Mouse (Mus musculus) C2C12 (cell line): Measurements from ENCODE around the gene Batf3. TPM values are rescaled to one million over a fixed set of nuclear protein-coding genes. Genes with fewer than 3 reads are reported as not detected.
"Not testable (repeated sequence)": the region's sequence is repeated elsewhere in the genome, so short reads cannot be mapped to it uniquely, and the experiment has no call there.

ENCODE experiments used
- H3K27me3 ChIP-seq: one replicate; pipeline ENCODE4 v1.6.1; 2011; ENCODE audit not compliant: control insufficient read depth, insufficient read depth, insufficient read length
- H3K36me3 ChIP-seq: one replicate; pipeline ENCODE4 v1.6.1; 2011; ENCODE audit not compliant: control insufficient read depth, insufficient read depth
- H3K4me3 ChIP-seq: one replicate; pipeline ENCODE4 v1.5.1; 2011; ENCODE audit warnings: mild to moderate bottlenecking, control low read depth; ENCODE audit not compliant: poor library complexity, insufficient read depth, severe bottlenecking
- H3K79me2 ChIP-seq: one replicate; pipeline ENCODE4 v1.6.1; 2011; ENCODE audit not compliant: control insufficient read depth, insufficient read depth
- H3K79me3 ChIP-seq: one replicate; pipeline ENCODE4 v1.6.1; 2011; ENCODE audit warnings: low read depth, control low read depth
- H3ac ChIP-seq: one replicate; pipeline ENCODE3; 2011; ENCODE audit warnings: low read depth; ENCODE audit not compliant: control insufficient read depth, insufficient read length
- CEBPB ChIP-seq: IDR thresholded peaks from one replicate; pipeline ENCODE4 v1.6.1; 2011; ENCODE audit warnings: low read depth, mild to moderate bottlenecking, control low read depth, moderate library complexity
- CTCF ChIP-seq: IDR thresholded peaks from one replicate; pipeline ENCODE4 v1.5.1; 2011; ENCODE audit not compliant: control insufficient read depth, insufficient read depth, insufficient read length
- FOSL1 ChIP-seq: IDR thresholded peaks from one replicate; pipeline ENCODE4 v1.8.0; 2011; ENCODE audit warnings: mild to moderate bottlenecking, low read length; ENCODE audit not compliant: poor library complexity, insufficient read depth, severe bottlenecking
- MAX ChIP-seq: IDR thresholded peaks from one replicate; pipeline ENCODE4 v1.6.1; 2011; ENCODE audit warnings: mild to moderate bottlenecking, control low read depth
- MYOD1 ChIP-seq: IDR thresholded peaks from one replicate; pipeline ENCODE4 v1.6.1; 2011; ENCODE audit warnings: low read depth; ENCODE audit not compliant: control insufficient read depth, insufficient read length
- MYOG ChIP-seq: IDR thresholded peaks from one replicate; pipeline ENCODE4 v1.6.1; 2011; ENCODE audit not compliant: control insufficient read depth, insufficient read length; ENCODE audit errors: extremely low read depth
- USF1 ChIP-seq: IDR thresholded peaks from one replicate; pipeline ENCODE4 v1.6.1; 2011; ENCODE audit warnings: low read depth, mild to moderate bottlenecking, control low read depth, moderate library complexity
- polyA plus RNA-seq: library from polyadenylated mRNA; unstranded; fragments of >200 nt; fragmentation: generic; extraction: Trizol; gene quantifications from one replicate; pipeline ENCODE4 v1.2.1, GENCODE M21; 2012; ENCODE audit warnings: missing spikeins

The Batf3 gene
- polyA plus RNA-seq, 1 experiment, result 0.78 TPM

- Histone ChIP-seq H3K27me3 (peaks cover 49% of the 10 kb centered on the region), H3K4me3 (no peak overlapping the region), H3K79me3 (no peaks in the 10 kb centered on the region), H3K36me3 (no peaks in the 10 kb centered on the region), H3K79me2 (no peaks in the 10 kb centered on the region), H3ac (no peak overlapping the region)
- TF ChIP-seq CEBPB (no peak), MAX (no peak), FOSL1 (no peak), USF1 (no peak), MYOD1 (no peak), MYOG (no peak), CTCF (no peak)
These were observed 37.8 kb downstream of the Batf3 start for GRCm38 (mm10) chr1:191135406-191135805.

- Histone ChIP-seq H3K27me3 (peaks cover 40% of the 10 kb centered on the region), H3ac (no peak overlapping the region), H3K36me3 (no peaks in the 10 kb centered on the region), H3K79me3 (no peaks in the 10 kb centered on the region), H3K79me2 (no peaks in the 10 kb centered on the region), H3K4me3 (no peak overlapping the region)
- no peak for TF ChIP-seq CTCF
- no peak for TF ChIP-seq CEBPB
- no peak for TF ChIP-seq MAX
- no peak for TF ChIP-seq MYOG
- no peak for TF ChIP-seq USF1
- no peak for TF ChIP-seq MYOD1
- TF ChIP-seq FOSL1, result no peak
These were observed 40.8 kb downstream of the Batf3 start for GRCm38 (mm10) chr1:191138436-191138835.

- TF ChIP-seq CTCF (no peak), MAX (no peak), USF1 (no peak), FOSL1 (no peak), CEBPB (no peak), MYOD1 (no peak), MYOG (no peak)
- Histone ChIP-seq H3K79me3 (no peaks in the 10 kb centered on the region), H3ac (no peak overlapping the region), H3K4me3 (no peak overlapping the region), H3K27me3 (peaks cover 35% of the 10 kb centered on the region), H3K36me3 (no peaks in the 10 kb centered on the region), H3K79me2 (no peaks in the 10 kb centered on the region)
These were observed 41.3 kb downstream of the Batf3 start for GRCm38 (mm10) chr1:191138874-191139495.

GRCm38 (mm10) chr1:191140983-191141382 is 43.3 kb downstream of the Batf3 start:
- TF ChIP-seq MYOD1, result peak; percentile 20
- TF ChIP-seq CEBPB, result no peak
- TF ChIP-seq MAX, result peak; percentile 84
- no peaks in the 10 kb centered on the region for H3K79me3 ChIP-seq
- no peak overlapping the region for H3K4me3 ChIP-seq
- H3ac ChIP-seq, result no peak overlapping the region
- H3K36me3 ChIP-seq, result no peaks in the 10 kb centered on the region
- no peaks in the 10 kb centered on the region for H3K79me2 ChIP-seq
- peaks cover 24% of the 10 kb centered on the region for H3K27me3 ChIP-seq

GRCm38 (mm10) chr1:191149489-191149888 is 51.8 kb downstream of the Batf3 start:
- not testable (repeated sequence) for H3K79me2 ChIP-seq, H3K4me3 ChIP-seq, H3K79me3 ChIP-seq, H3ac ChIP-seq, H3K36me3 ChIP-seq
- peaks cover 16% of the 10 kb centered on the region for H3K27me3 ChIP-seq

GRCm38 (mm10) chr1:191150924-191151605 is 53.4 kb downstream of the Batf3 start:
- H3ac ChIP-seq, result no peak overlapping the region
- H3K79me3 ChIP-seq, result no peaks in the 10 kb centered on the region
- TF ChIP-seq FOSL1 (no peak), CEBPB (no peak), MYOG (no peak), MYOD1 (no peak), CTCF (no peak), USF1 (no peak), MAX (no peak)
- no peak overlapping the region for H3K4me3 ChIP-seq
- H3K79me2 ChIP-seq, result no peaks in the 10 kb centered on the region
- no peaks in the 10 kb centered on the region for H3K36me3 ChIP-seq
- peaks cover 16% of the 10 kb centered on the region for H3K27me3 ChIP-seq
